Comparison of ENCODE assay signal across 16 mouse cellular contexts in genomic region chr12:50540793-50541192, GRCm38 (mm10).
"Had no signal": no experiment of that assay in that cellular context is flagged by ENCODE, and none has a peak within 500 bp of the region (broad histone marks: within the 10 kb centered on the region; RNA-seq: fewer than 3 reads in every experiment).

No protein-coding gene starts in this region.

- DNase-seq: retina, postnatal 1 day; right cerebral cortex, adult 18-20 months; right cerebral cortex, postnatal 14 days; right cerebral cortex, postnatal 25 days; right cerebral cortex, postnatal 4 days; spleen, adult 18-20 months; thymus, adult 18-20 months; thymus, adult 2 months; thymus, postnatal 14 days; thymus, postnatal 25 days; thymus, postnatal 36 days; thymus, postnatal 4 days had no signal

- H3K9me3 ChIP-seq: neural tube, embryonic 13.5 days; neural tube, embryonic 15.5 days; stomach, embryonic 15.5 days had no signal

- H3K9ac ChIP-seq: neural tube, embryonic 13.5 days; neural tube, embryonic 15.5 days; stomach, embryonic 15.5 days had no signal

- H3K4me2 ChIP-seq: neural tube, embryonic 13.5 days; neural tube, embryonic 15.5 days; stomach, embryonic 15.5 days had no signal

- H3K36me3 ChIP-seq: neural tube, embryonic 13.5 days; neural tube, embryonic 15.5 days; stomach, embryonic 15.5 days had no signal

- H3K27me3 ChIP-seq: neural tube, embryonic 13.5 days; neural tube, embryonic 15.5 days; stomach, embryonic 15.5 days had no signal

- H3K27ac ChIP-seq: neural tube, embryonic 13.5 days; neural tube, embryonic 15.5 days; stomach, embryonic 15.5 days; stomach, postnatal 0 days had no signal

- H3K4me3 ChIP-seq: neural tube, embryonic 13.5 days; neural tube, embryonic 15.5 days; stomach, embryonic 15.5 days had no signal
